Mouse (Mus musculus): ENCODE results near the gene Slc1a6.
"Not testable (repeated sequence)": the region's sequence is repeated elsewhere in the genome, so short reads cannot be mapped to it uniquely, and the experiment has no call there.

Gene Slc1a6

GRCm38 (mm10) chr10:78779981-78780651, at the start of gene Slc1a6:
TSS of gene Slc1a6 (plus strand) at chr10:78780496.
- no peak for DNase-seq (ENCODE audit: low read depth, low spot score)

DNA sequence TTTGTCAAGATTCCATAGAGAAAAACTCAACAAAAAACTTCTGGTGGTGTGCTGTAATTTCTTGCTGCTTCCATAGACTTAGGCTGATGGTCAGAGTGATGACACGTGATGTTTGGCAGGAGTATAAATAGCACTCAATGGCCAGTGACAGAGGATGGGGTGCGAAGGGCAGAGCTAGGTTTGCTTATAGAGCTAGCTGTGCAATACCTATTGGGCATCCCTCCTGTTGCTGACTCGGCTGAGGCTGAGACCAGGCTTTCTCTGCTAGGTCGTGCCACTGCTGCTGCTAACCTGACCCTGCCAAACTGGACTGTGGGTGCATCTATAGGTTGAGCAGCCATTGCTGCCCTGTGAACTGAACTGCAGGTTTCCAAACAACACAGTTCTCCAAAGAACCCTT, 40.5 kb upstream of the Slc1a6 start:
- DNase-seq (ENCODE audit: low read depth, low spot score): no peak

GRCm38 (mm10) chr10:78743721-78744120, 36.6 kb upstream of the Slc1a6 start:
- no peak for DNase-seq (ENCODE audit: low read depth, low spot score)

DNA sequence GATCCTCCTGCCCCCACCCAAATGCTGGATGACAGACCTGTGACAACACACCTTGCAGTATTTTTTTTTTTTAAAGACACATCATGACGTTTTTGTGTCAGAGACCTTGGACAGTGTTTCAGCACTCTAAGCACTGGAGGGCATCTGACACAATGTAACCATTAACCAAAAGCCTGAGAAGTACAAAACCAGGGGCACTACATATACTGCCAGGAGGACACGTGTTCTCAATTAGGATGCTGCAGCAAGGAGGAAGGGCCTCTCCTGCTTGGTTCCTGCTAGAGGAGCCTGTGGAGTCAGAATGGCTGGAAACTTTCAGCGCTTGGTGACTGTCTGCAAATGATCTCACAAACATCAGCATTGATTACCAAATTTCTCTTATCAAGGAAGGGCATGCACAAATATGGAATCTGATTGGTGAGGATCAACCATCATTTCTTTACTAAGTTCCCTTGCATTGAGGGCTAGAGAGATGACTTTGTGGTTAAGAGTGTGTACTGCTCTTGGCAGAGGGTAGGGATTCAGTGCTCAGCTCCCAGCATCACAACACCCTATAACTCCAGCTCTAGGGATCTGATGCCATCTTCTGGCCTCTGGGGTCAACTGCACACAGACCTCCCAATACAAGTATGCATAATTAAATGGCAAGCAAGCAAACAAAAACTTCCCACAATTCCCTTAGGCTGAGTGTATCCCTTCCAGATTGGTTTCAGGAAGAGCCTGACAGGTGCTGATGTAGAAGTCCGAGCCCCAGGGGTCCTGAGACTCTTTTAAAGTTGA, 34.7 kb upstream of the Slc1a6 start:
- no peak for DNase-seq (ENCODE audit: low read depth, low spot score)

GRCm38 (mm10) chr10:78747035-78747721, 33.1 kb upstream of the Slc1a6 start:
- no peak for DNase-seq (ENCODE audit: low read depth, low spot score)

GRCm38 (mm10) chr10:78748161-78748560, 32.1 kb upstream of the Slc1a6 start:
- DNase-seq (ENCODE audit: low read depth, low spot score): no peak

GRCm38 (mm10) chr10:78748946-78749345, 31.4 kb upstream of the Slc1a6 start:
- DNase-seq (ENCODE audit: low read depth, low spot score): no peak

GRCm38 (mm10) chr10:78752452-78753191, 27.7 kb upstream of the Slc1a6 start, which contains the start of gene Ccdc105:
TSS of gene Ccdc105 (minus strand) at chr10:78753065.
- no peak for DNase-seq (ENCODE audit: low read depth, low spot score)

GRCm38 (mm10) chr10:78756021-78756420, 24.3 kb upstream of the Slc1a6 start:
- DNase-seq (ENCODE audit: low read depth, low spot score): peak; percentile 4

GRCm38 (mm10) chr10:78765570-78765969, 14.7 kb upstream of the Slc1a6 start:
- DNase-seq (ENCODE audit: low read depth, low spot score): no peak

GRCm38 (mm10) chr10:78775830-78776229, 4.5 kb upstream of the Slc1a6 start:
- DNase-seq (ENCODE audit: low read depth, low spot score): no peak

DNA sequence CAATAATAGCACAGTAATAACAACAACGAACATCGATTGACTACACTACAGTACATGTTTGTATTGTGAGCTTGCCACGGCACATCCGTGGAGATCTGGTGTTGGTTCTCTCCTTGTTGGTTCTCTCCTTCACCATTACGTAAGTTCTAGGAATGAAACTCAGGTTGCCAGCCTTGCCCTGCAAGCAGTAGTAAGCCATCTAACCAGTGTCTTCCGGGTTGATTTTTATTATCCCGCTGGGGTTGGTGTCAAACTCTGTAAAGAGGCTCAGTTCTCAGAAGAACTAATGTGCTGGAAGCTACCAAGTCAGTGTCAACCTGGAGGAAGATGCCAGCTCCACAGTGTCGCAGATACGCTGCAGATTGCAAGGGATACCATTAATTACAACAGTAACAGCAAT, 769 bp upstream of the Slc1a6 start:
- no peak for DNase-seq (ENCODE audit: low read depth, low spot score)

GRCm38 (mm10) chr10:78787566-78788087, 7.3 kb downstream of the Slc1a6 start:
- DNase-seq (ENCODE audit: low read depth, low spot score): peak; percentile 75

GRCm38 (mm10) chr10:78790561-78790960, 10.3 kb downstream of the Slc1a6 start:
- no peak for DNase-seq (ENCODE audit: low read depth, low spot score)

GRCm38 (mm10) chr10:78801449-78801848, 21.2 kb downstream of the Slc1a6 start:
- DNase-seq (ENCODE audit: low read depth, low spot score): no peak

- DNase-seq (ENCODE audit: low read depth, low spot score): no peak
Measured at GRCm38 (mm10) chr10:78812358-78813060, 32.2 kb downstream of the Slc1a6 start.

- DNase-seq (ENCODE audit: low read depth, low spot score): not testable (repeated sequence)
Measured at GRCm38 (mm10) chr10:78840456-78840855, 60.2 kb downstream of the Slc1a6 start.

- no peak for DNase-seq (ENCODE audit: low read depth, low spot score)
Measured at GRCm38 (mm10) chr10:78852066-78852465, 71.8 kb downstream of the Slc1a6 start, which contains the start of gene Olfr1356. TSS of gene Olfr1356 (minus strand) at chr10:78852166.
